Mouse (Mus musculus) ES-E14 (cell line): ENCODE measurements around the gene Hoxd9.

Experiments used
- CHD2 ChIP-seq: IDR thresholded peaks from 2 replicates; pipeline ENCODE4 v1.6.1; 2014; ENCODE audit warnings: mild to moderate bottlenecking, low read depth, low read length, inconsistent platforms
- HCFC1 ChIP-seq: IDR thresholded peaks from 2 replicates; pipeline ENCODE4 v1.6.1; 2012; ENCODE audit warnings: low read length, inconsistent platforms, borderline replicate concordance; ENCODE audit not compliant: insufficient read depth
- ZC3H11A ChIP-seq: IDR thresholded peaks from 2 replicates; pipeline ENCODE4 v1.6.1; 2012; ENCODE audit warnings: low read depth, mild to moderate bottlenecking, inconsistent platforms, low read length, borderline replicate concordance
- ZNF384 ChIP-seq: IDR thresholded peaks from 2 replicates; pipeline ENCODE4 v1.6.1; 2012; ENCODE audit warnings: low read depth, low read length, inconsistent platforms

GRCm38 (mm10) chr2:74711721-74712621 is 14.4 kb downstream of the Hoxd9 start, which contains the start of the genes Hoxd3 and Hoxd4:
- TF ChIP-seq ZNF384 (no peak), ZC3H11A (no peak), HCFC1 (no peak), CHD2 (no peak)
